Mouse (Mus musculus) heart, postnatal 0 days (tissue): Measurements from ENCODE around the gene Drg2.

ENCODE experiments used
- CTCF ChIP-seq: IDR thresholded peaks from 2 replicates; pipeline ENCODE4 v1.5.1; 2016; ENCODE audit warnings: antibody characterized with exemption, control low read depth, low read depth
- EP300 ChIP-seq: IDR thresholded peaks from 2 replicates; pipeline ENCODE4 v1.6.1; 2016; ENCODE audit warnings: antibody characterized with exemption, low read depth

GRCm38 (mm10) chr11:60417717-60418472 is 36.5 kb upstream of the Drg2 start, which contains the start of gene Atpaf2:
- no peak for TF ChIP-seq CTCF
- no peak for TF ChIP-seq EP300
